Mouse (Mus musculus): Measurements from ENCODE around the gene Klhl3. TPM values are rescaled to one million over a fixed set of nuclear protein-coding genes. Genes with fewer than 3 reads are reported as not detected.

Gene Klhl3
- polyA plus RNA-seq, 1 experiment from 2014 or later = 1.2 TPM

DNA sequence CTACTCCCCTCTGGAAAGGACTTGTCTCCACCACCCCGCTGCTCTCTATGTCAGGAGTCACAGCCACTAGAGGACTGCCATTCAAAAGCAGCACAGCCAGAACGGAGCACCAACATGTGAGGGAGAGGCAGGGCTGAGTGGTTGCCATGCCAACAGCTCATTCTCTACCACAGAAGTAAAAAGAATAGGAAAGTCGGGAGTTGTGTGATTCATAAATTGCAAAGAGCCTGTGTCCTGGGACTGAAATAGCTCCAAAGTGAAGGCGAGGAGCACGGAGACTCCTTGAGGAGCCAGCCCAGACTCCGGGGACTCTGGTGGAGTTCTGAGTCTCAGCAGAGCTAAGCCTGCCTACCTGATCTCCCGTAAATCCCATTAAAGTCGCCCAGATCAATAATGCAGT is 22.7 kb downstream of the Klhl3 start:
- Histone ChIP-seq H3K4me1 (replicated peaks; ENCODE audit: control insufficient read depth, insufficient read depth) (no peaks in the 10 kb centered on the region), H3K4me3 (ENCODE audit: low read depth, low read length) (no peak overlapping the region), H3K27ac (replicated peaks) (no peak overlapping the region), H3K9ac (ENCODE audit: low read length) (no peak overlapping the region), H3K27me3 (ENCODE audit: control insufficient read depth, insufficient read depth, low read length) (no peaks in the 10 kb centered on the region), H3K9me3 (ENCODE audit: control insufficient read depth, low read length) (no peaks in the 10 kb centered on the region), H3K36me3 (ENCODE audit: control insufficient read depth, insufficient read depth, low read length) (no peaks in the 10 kb centered on the region), H3K4me2 (replicated peaks; ENCODE audit: low read depth) (no peak overlapping the region)
- WGBS = 50% methylated on average over 8 of the region's 8 CpGs
- DNase-seq (ENCODE audit: low spot score) = no peak
- no peak for ATAC-seq (ENCODE audit: low FRiP score, low TSS enrichment)
- TF ChIP-seq CTCF (IDR thresholded peaks at IDR 0.05; ENCODE audit: low read depth) (no peak), EP300 (optimal IDR thresholded peaks at IDR 0.05) (no peak)

DNA sequence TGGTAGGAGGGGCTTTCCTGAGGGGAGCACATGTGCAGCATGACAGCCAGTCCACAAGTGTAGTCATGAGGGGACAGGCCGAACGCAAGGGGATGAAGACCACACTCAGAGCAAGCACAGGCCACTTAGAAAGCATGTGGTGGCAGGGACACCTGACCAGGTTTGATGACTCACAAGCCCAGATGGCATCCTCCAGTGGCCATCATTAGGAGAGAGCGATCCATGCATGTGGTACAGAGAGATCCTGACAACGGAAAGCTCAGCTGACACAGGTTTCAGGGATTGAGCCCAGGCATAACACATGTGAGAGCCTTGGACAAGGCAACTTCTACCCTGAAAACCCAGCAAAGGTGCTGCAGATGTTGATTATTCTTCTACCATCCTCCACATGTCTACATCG is 29.0 kb downstream of the Klhl3 start:
- Histone ChIP-seq H3K36me3 (ENCODE audit: control insufficient read depth, insufficient read depth, low read length) (no peaks in the 10 kb centered on the region), H3K27me3 (ENCODE audit: control insufficient read depth, insufficient read depth, low read length) (no peaks in the 10 kb centered on the region), H3K4me1 (replicated peaks; ENCODE audit: control insufficient read depth, insufficient read depth) (no peaks in the 10 kb centered on the region), H3K4me2 (replicated peaks; ENCODE audit: low read depth) (no peak overlapping the region), H3K27ac (replicated peaks) (no peak overlapping the region), H3K4me3 (ENCODE audit: low read depth, low read length) (no peak overlapping the region), H3K9ac (ENCODE audit: low read length) (no peak overlapping the region), H3K9me3 (ENCODE audit: control insufficient read depth, low read length) (no peaks in the 10 kb centered on the region)
- TF ChIP-seq CTCF (IDR thresholded peaks at IDR 0.05; ENCODE audit: low read depth) = no peak
- TF ChIP-seq EP300 (optimal IDR thresholded peaks at IDR 0.05) = no peak
- DNase-seq (ENCODE audit: low spot score) (no peak), ATAC-seq (ENCODE audit: low FRiP score, low TSS enrichment) (0 out of 2 replicates have a peak, but pooled peaks have one; percentile 21)
- 81% methylated on average over 5 of the region's 5 CpGs for whole genome bisulfite sequencing

DNA sequence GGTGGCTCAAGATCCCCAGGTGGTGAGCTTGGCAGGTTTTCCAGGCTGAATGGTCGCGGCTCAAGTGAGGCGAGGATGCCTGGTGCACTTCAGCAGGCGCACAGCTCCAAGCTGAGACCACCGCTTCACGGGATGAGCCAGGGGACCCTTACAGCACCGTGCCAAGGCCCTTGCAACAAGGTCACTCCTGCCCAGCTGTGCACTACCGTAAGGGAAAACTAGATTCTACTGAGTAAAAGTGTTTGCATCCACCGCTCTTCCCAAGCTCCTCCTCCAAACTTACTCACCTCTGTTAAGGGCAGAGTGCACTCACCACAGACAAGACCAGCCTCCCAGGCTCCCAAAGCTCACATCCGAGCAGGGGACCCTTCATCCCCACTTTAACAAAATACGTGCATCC is 29.9 kb downstream of the Klhl3 start:
- Histone ChIP-seq H3K4me2 (replicated peaks; ENCODE audit: low read depth) (no peak overlapping the region), H3K4me1 (replicated peaks; ENCODE audit: control insufficient read depth, insufficient read depth) (no peaks in the 10 kb centered on the region), H3K27ac (replicated peaks) (no peak overlapping the region), H3K9me3 (ENCODE audit: control insufficient read depth, low read length) (no peaks in the 10 kb centered on the region), H3K9ac (ENCODE audit: low read length) (no peak overlapping the region), H3K27me3 (ENCODE audit: control insufficient read depth, insufficient read depth, low read length) (no peaks in the 10 kb centered on the region), H3K4me3 (ENCODE audit: low read depth, low read length) (no peak overlapping the region), H3K36me3 (ENCODE audit: control insufficient read depth, insufficient read depth, low read length) (no peaks in the 10 kb centered on the region)
- DNase-seq (ENCODE audit: low spot score) (no peak), ATAC-seq (ENCODE audit: low FRiP score, low TSS enrichment) (no peak)
- no peak for TF ChIP-seq EP300 (optimal IDR thresholded peaks at IDR 0.05)
- no peak for TF ChIP-seq CTCF (IDR thresholded peaks at IDR 0.05; ENCODE audit: low read depth)
- WGBS = 80% methylated on average over 11 of the region's 11 CpGs

DNA sequence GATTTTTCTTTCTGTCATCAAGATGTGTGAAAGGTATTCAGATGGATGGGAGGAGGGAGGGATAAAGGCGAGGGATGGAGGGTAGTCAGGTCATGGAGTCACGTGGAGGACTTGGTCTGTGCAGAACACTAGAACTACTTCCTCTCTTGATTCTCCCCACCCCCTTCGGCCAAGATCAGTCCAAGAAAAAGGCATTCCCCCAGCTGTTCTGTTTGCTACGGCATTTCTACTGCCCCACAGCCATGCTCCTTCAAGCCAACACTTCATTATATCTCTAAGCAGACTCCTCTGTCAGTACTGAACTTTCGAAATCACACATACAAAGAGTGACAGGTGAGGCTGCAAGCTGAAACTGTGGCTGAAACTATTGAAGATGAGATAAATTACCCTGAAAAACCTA is 30.3 kb downstream of the Klhl3 start:
- Histone ChIP-seq H3K36me3 (ENCODE audit: control insufficient read depth, insufficient read depth, low read length) (no peaks in the 10 kb centered on the region), H3K9me3 (ENCODE audit: control insufficient read depth, low read length) (no peaks in the 10 kb centered on the region), H3K4me3 (ENCODE audit: low read depth, low read length) (no peak overlapping the region), H3K4me2 (replicated peaks; ENCODE audit: low read depth) (no peak overlapping the region), H3K9ac (ENCODE audit: low read length) (no peak overlapping the region), H3K27ac (replicated peaks) (no peak overlapping the region), H3K27me3 (ENCODE audit: control insufficient read depth, insufficient read depth, low read length) (no peaks in the 10 kb centered on the region), H3K4me1 (replicated peaks; ENCODE audit: control insufficient read depth, insufficient read depth) (no peaks in the 10 kb centered on the region)
- TF ChIP-seq EP300 (optimal IDR thresholded peaks at IDR 0.05) (no peak), CTCF (IDR thresholded peaks at IDR 0.05; ENCODE audit: low read depth) (no peak)
- no peak for DNase-seq (ENCODE audit: low spot score)
- no peak for ATAC-seq (ENCODE audit: low FRiP score, low TSS enrichment)
- 60% methylated on average over 5 of the region's 5 CpGs for WGBS

DNA sequence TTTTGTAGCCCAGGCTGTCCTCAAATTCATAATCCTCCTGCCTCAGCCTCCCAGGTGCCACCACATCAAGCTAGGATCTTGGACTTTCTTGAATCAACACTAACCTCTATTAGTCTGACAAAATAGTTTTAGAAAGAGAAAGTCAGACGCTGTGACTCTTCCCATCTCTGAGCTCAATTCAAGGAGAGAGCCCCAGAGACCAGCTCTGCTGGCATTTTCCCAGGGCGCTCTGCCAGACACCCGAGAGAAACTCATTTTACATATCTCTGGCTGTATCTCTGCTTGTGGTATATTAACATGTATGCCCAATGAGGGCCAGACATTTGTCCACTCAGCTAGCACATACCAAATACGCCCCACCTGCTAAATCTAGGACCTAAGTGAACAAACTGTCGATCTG is 35.0 kb downstream of the Klhl3 start:
- Histone ChIP-seq H3K4me2 (replicated peaks; ENCODE audit: low read depth) (no peak overlapping the region), H3K9me3 (ENCODE audit: control insufficient read depth, low read length) (no peaks in the 10 kb centered on the region), H3K4me3 (ENCODE audit: low read depth, low read length) (no peak overlapping the region), H3K9ac (ENCODE audit: low read length) (no peak overlapping the region), H3K4me1 (replicated peaks; ENCODE audit: control insufficient read depth, insufficient read depth) (no peaks in the 10 kb centered on the region), H3K27ac (replicated peaks) (no peak overlapping the region), H3K27me3 (ENCODE audit: control insufficient read depth, insufficient read depth, low read length) (no peaks in the 10 kb centered on the region), H3K36me3 (ENCODE audit: control insufficient read depth, insufficient read depth, low read length) (no peaks in the 10 kb centered on the region)
- DNase-seq (ENCODE audit: low spot score) (no peak), ATAC-seq (ENCODE audit: low FRiP score, low TSS enrichment) (no peak)
- TF ChIP-seq EP300 (optimal IDR thresholded peaks at IDR 0.05) (no peak), CTCF (IDR thresholded peaks at IDR 0.05; ENCODE audit: low read depth) (no peak)
- 64% methylated on average over 5 of the region's 5 CpGs for WGBS

DNA sequence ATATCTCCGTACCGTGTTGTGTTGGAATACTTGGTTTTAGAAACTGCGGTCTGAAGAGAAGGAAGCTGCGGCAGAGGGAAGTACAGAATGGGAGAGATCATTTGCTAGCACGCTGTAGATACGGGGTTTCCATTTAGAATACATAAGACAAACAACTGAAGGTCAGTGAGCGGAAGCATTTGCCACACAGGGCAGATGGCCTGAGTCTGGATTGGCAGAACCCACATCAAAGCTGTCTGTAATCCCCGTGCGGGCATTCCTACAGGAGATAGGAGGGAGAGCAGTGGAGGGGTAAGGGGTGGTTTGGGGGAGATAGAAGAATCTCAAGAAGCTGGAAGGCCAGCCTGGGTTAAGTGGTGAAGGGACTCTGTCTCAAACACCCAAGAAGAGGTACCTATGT is 38.5 kb downstream of the Klhl3 start:
- no peak overlapping the region for H3K9ac ChIP-seq (ENCODE audit: low read length)
- TF ChIP-seq EP300 (optimal IDR thresholded peaks at IDR 0.05) (no peak), CTCF (IDR thresholded peaks at IDR 0.05; ENCODE audit: low read depth) (no peak)
- H3K27me3 ChIP-seq (ENCODE audit: control insufficient read depth, insufficient read depth, low read length) = no peaks in the 10 kb centered on the region
- no peak overlapping the region for H3K4me3 ChIP-seq (ENCODE audit: low read depth, low read length)
- H3K27ac ChIP-seq (replicated peaks) = no peak overlapping the region
- no peak overlapping the region for H3K4me2 ChIP-seq (replicated peaks; ENCODE audit: low read depth)
- no peaks in the 10 kb centered on the region for H3K9me3 ChIP-seq (ENCODE audit: control insufficient read depth, low read length)
- DNase-seq (ENCODE audit: low spot score) (no peak), ATAC-seq (ENCODE audit: low FRiP score, low TSS enrichment) (no peak)
- WGBS = 71% methylated on average over 9 of the region's 9 CpGs
- H3K4me1 ChIP-seq (replicated peaks; ENCODE audit: control insufficient read depth, insufficient read depth) = no peaks in the 10 kb centered on the region
- H3K36me3 ChIP-seq (ENCODE audit: control insufficient read depth, insufficient read depth, low read length) = no peaks in the 10 kb centered on the region
